Mouse (Mus musculus) thymus, adult 2 months (tissue): Measurements from ENCODE around the gene Slain2.

Experiments
- CTCF ChIP-seq: fragments of 200-500 bp; IDR thresholded peaks from 2 replicates; pipeline ENCODE4 v1.5.1; 2012; ENCODE audit warnings: mild to moderate bottlenecking, control low read depth, low read length, moderate library complexity, borderline replicate concordance; ENCODE audit not compliant: control insufficient read depth, poor library complexity, insufficient read depth; ENCODE audit errors: extremely low read depth
- POLR2A ChIP-seq: fragments of 200-500 bp; IDR thresholded peaks from 2 replicates; pipeline ENCODE4 v1.6.1; 2012; ENCODE audit warnings: mild to moderate bottlenecking, low read length, control low read depth, moderate library complexity; ENCODE audit not compliant: control insufficient read depth, poor library complexity, insufficient read depth; ENCODE audit errors: extremely low read depth

- no peak for TF ChIP-seq POLR2A
- TF ChIP-seq CTCF: no peak
Measured at GRCm38 (mm10) chr5:72939311-72939710, 25.2 kb downstream of the Slain2 start.
